Mouse (Mus musculus) liver (tissue): Measurements from ENCODE around the gene Gpr153.

Source experiments
- DNase-seq: peaks from one replicate; pipeline ENCODE4 v3.0.0-alpha.2; 2020; ENCODE audit warnings: mixed read lengths

Gpr153 gene

GRCm38 (mm10) chr4:152290991-152291390 lies 17.0 kb downstream of the Gpr153 start:
- no peak for DNase-seq

- DNase-seq: no peak
Observed at GRCm38 (mm10) chr4:152291562-152291961, 17.5 kb downstream of the Gpr153 start, which contains the start of gene Hes3. Gene Hes3, minus strand, starts transcription at chr4:152291662.

GRCm38 (mm10) chr4:152292102-152292765 lies 18.2 kb downstream of the Gpr153 start:
- DNase-seq: no peak

GRCm38 (mm10) chr4:152294188-152294929 lies 20.3 kb downstream of the Gpr153 start:
- DNase-seq: no peak

GRCm38 (mm10) chr4:152295916-152296315 lies 21.9 kb downstream of the Gpr153 start:
- peak; percentile 57 for DNase-seq

- DNase-seq: no peak
Observed at GRCm38 (mm10) chr4:152296371-152296770, 22.3 kb downstream of the Gpr153 start.

- DNase-seq: peak; percentile 100
Observed at GRCm38 (mm10) chr4:152296874-152297861, 23.1 kb downstream of the Gpr153 start, which contains the start of gene Icmt. Gene Icmt, plus strand, starts transcription at chr4:152297227.

GRCm38 (mm10) chr4:152298836-152299235 lies 24.8 kb downstream of the Gpr153 start:
- no peak for DNase-seq

GRCm38 (mm10) chr4:152300375-152300774 lies 26.3 kb downstream of the Gpr153 start:
- DNase-seq: no peak

GRCm38 (mm10) chr4:152302012-152302411 lies 28.0 kb downstream of the Gpr153 start:
- no peak for DNase-seq

GRCm38 (mm10) chr4:152303172-152303571 lies 29.1 kb downstream of the Gpr153 start:
- no peak for DNase-seq

GRCm38 (mm10) chr4:152304685-152305084 lies 30.7 kb downstream of the Gpr153 start:
- no peak for DNase-seq

GRCm38 (mm10) chr4:152305991-152306390 lies 32.0 kb downstream of the Gpr153 start:
- no peak for DNase-seq

GRCm38 (mm10) chr4:152307542-152307941 lies 33.5 kb downstream of the Gpr153 start:
- DNase-seq: no peak

GRCm38 (mm10) chr4:152312186-152312585 lies 38.2 kb downstream of the Gpr153 start:
- DNase-seq: no peak

- no peak for DNase-seq
Observed at GRCm38 (mm10) chr4:152313211-152313632, 39.2 kb downstream of the Gpr153 start.

GRCm38 (mm10) chr4:152313934-152314333 lies 39.9 kb downstream of the Gpr153 start:
- DNase-seq: no peak

- no peak for DNase-seq
Observed at GRCm38 (mm10) chr4:152315498-152316213, 41.6 kb downstream of the Gpr153 start.

- no peak for DNase-seq
Observed at GRCm38 (mm10) chr4:152317631-152318033, 43.6 kb downstream of the Gpr153 start.

- peak; percentile 56 for DNase-seq
Observed at GRCm38 (mm10) chr4:152318517-152319234, 44.6 kb downstream of the Gpr153 start, which contains the start of gene Rnf207. Gene Rnf207, minus strand, starts transcription at chr4:152318993.

GRCm38 (mm10) chr4:152321464-152321863 lies 47.4 kb downstream of the Gpr153 start:
- DNase-seq: no peak
